Comparison of ENCODE assay signal across 15 mouse cellular contexts in the genomic region with DNA sequence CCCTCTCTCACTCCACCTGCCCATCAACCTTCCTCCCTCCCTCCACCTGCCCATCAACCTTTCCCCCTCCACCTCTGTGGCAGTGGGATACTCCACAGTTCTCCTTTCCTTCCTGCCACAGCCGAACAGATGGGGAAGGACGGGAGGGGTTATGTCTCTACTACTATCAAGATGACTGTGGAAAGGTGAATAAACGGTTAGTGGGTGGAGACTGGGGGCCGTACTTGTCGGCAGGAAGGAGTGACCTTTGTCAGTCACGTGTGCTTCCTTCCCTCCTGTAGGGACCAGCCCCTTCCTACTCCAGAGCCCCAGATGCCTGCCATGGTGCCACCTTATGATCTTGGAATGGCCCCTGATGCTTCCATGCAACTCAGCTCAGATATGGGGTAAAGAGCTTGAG. TPM values are rescaled to one million over a fixed set of nuclear protein-coding genes. Genes with fewer than 3 reads are reported as not detected.
DNase-seq lines count a peak whose midpoint lies in the region; ATAC-seq lines count a peak whose summit lies in the region.
"Had no signal": no experiment of that assay in that cellular context is flagged by ENCODE, and none has a peak within 500 bp of the region (broad histone marks: within the 10 kb centered on the region; RNA-seq: fewer than 3 reads in every experiment).

No protein-coding gene starts in this region.

- peak overlapping the region; percentile 56 for H3K27ac ChIP-seq in kidney, embryonic 15.5 days
- 0 out of 2 replicates have a peak overlapping the region, but pooled peaks have one; percentile 38 for H3K27ac ChIP-seq in limb, embryonic 15.5 days
- H3K27ac ChIP-seq: hindbrain, embryonic 12.5 days; neural tube, embryonic 12.5 days had no signal

- WGBS in kidney, embryonic 15.5 days = 10% methylated on average over 6 of the region's 6 CpGs
- 21% methylated on average over 6 of the region's 6 CpGs for WGBS in limb, embryonic 15.5 days

- peak overlapping the region; percentile 44; the same call in 1 of the 2 replicates for H3K4me2 ChIP-seq in kidney, embryonic 15.5 days
- H3K4me2 ChIP-seq in limb, embryonic 15.5 days = no peak overlapping the region
- H3K4me2 ChIP-seq: hindbrain, embryonic 12.5 days; neural tube, embryonic 12.5 days had no signal

- H3K4me3 ChIP-seq in kidney, embryonic 15.5 days (replicated peaks) = 0 out of 2 replicates have a peak overlapping the region, but pooled peaks have one; percentile 15
- H3K4me3 ChIP-seq in limb, embryonic 15.5 days = no peak overlapping the region
- H3K4me3 ChIP-seq: hindbrain, embryonic 12.5 days; neural tube, embryonic 12.5 days had no signal

- ATAC-seq in kidney, embryonic 15.5 days (replicated peaks; ENCODE audit: low FRiP score) = no peak
- peak; percentile 42 for ATAC-seq in CD4-positive, CD25-positive, alpha-beta regulatory T cell, adult 4 months
- no peak for ATAC-seq in limb, embryonic 15.5 days (ENCODE audit: insufficient number of reproducible peaks, low FRiP score, low TSS enrichment, low read depth)

- DNase-seq in kidney, postnatal 25 days = no peak
- peak; percentile 88 for DNase-seq in ZHBTc4 (ENCODE audit: low read depth, low spot score)
- DNase-seq in urinary bladder, postnatal 14 days (ENCODE audit: low spot score) = no peak
- no peak for DNase-seq in cerebellum, postnatal 14 days
- no peak for DNase-seq in urinary bladder, postnatal 25 days (ENCODE audit: low spot score)
- DNase-seq: adrenal gland, postnatal 10 days; left cerebral cortex, postnatal 4 days; lung, postnatal 14 days; midbrain, embryonic 14.5 days; retina, postnatal 1 day had no signal

- H3K4me1 ChIP-seq in kidney, embryonic 15.5 days = peaks cover 54% of the 10 kb centered on the region
- H3K4me1 ChIP-seq in limb, embryonic 15.5 days = peaks cover 31% of the 10 kb centered on the region

- H3K9me3 ChIP-seq in kidney, embryonic 15.5 days (replicated peaks) = no peaks in the 10 kb centered on the region
- no peaks in the 10 kb centered on the region for H3K9me3 ChIP-seq in limb, embryonic 15.5 days
- H3K9me3 ChIP-seq: hindbrain, embryonic 12.5 days; neural tube, embryonic 12.5 days had no signal

- H3K9ac ChIP-seq in kidney, embryonic 15.5 days = no peak overlapping the region
- no peak overlapping the region for H3K9ac ChIP-seq in limb, embryonic 15.5 days
- H3K9ac ChIP-seq: hindbrain, embryonic 12.5 days; neural tube, embryonic 12.5 days had no signal

- no peaks in the 10 kb centered on the region for H3K27me3 ChIP-seq in kidney, embryonic 15.5 days
- H3K27me3 ChIP-seq in limb, embryonic 15.5 days = no peaks in the 10 kb centered on the region

- peaks cover 60% of the 10 kb centered on the region for H3K36me3 ChIP-seq in kidney, embryonic 15.5 days
- H3K36me3 ChIP-seq in limb, embryonic 15.5 days = peaks cover 65% of the 10 kb centered on the region
- H3K36me3 ChIP-seq: hindbrain, embryonic 12.5 days; neural tube, embryonic 12.5 days had no signal

RNA-seq across cellular contexts. Expression of a gene that starts 8.6 kb away (rescaled TPM):
- polyA plus RNA-seq in kidney, embryonic 15.5 days (2015; fragmentation: Nextera tagmentation; extraction: Ambion mirVana) = 10.9 TPM in 2 replicates
- polyA plus RNA-seq in CD4-positive, CD25-positive, alpha-beta regulatory T cell, adult 4 months (2017; shearing (Covaris generic)) = 1 to 10 TPM; 2.5 to 4.0 TPM
- 8.3 and 8.5 TPM in 2 replicates for polyA plus RNA-seq in limb, embryonic 15.5 days (2015; fragmentation: Nextera tagmentation; extraction: Ambion mirVana)

RNA-seq across cellular contexts. Expression of a gene that starts 10.3 kb away (rescaled TPM):
- polyA plus RNA-seq in kidney, embryonic 15.5 days (2015; fragmentation: Nextera tagmentation; extraction: Ambion mirVana) = 27.1 and 30.8 TPM in 2 replicates
- 10 to 100 TPM in 1 of 2 experiments, 1 to 10 TPM in 1; 8.9 to 10.8 TPM for polyA plus RNA-seq in CD4-positive, CD25-positive, alpha-beta regulatory T cell, adult 4 months (2017; shearing (Covaris generic))
- 23.7 and 24.4 TPM in 2 replicates for polyA plus RNA-seq in limb, embryonic 15.5 days (2015; fragmentation: Nextera tagmentation; extraction: Ambion mirVana)

RNA-seq across cellular contexts. Expression of a gene that starts 15.3 kb away (rescaled TPM):
- 26.5 and 27.2 TPM in 2 replicates for polyA plus RNA-seq in kidney, embryonic 15.5 days (2015; fragmentation: Nextera tagmentation; extraction: Ambion mirVana)
- polyA plus RNA-seq in CD4-positive, CD25-positive, alpha-beta regulatory T cell, adult 4 months (2017; shearing (Covaris generic)) = 100 to 1,000 TPM; 173 to 320 TPM
- polyA plus RNA-seq in limb, embryonic 15.5 days (2015; fragmentation: Nextera tagmentation; extraction: Ambion mirVana) = 36.7 and 38.9 TPM in 2 replicates

RNA-seq across cellular contexts. Expression of a gene that starts 37.1 kb away (rescaled TPM):
- 52.4 and 65.0 TPM in 2 replicates for polyA plus RNA-seq in kidney, embryonic 15.5 days (2015; fragmentation: Nextera tagmentation; extraction: Ambion mirVana)
- polyA plus RNA-seq in CD4-positive, CD25-positive, alpha-beta regulatory T cell, adult 4 months (2017; shearing (Covaris generic)) = under 1 TPM; 0.30 to 0.96 TPM
- 146 and 148 TPM in 2 replicates for polyA plus RNA-seq in limb, embryonic 15.5 days (2015; fragmentation: Nextera tagmentation; extraction: Ambion mirVana)

RNA-seq across cellular contexts. Expression of a gene that starts 46.9 kb away (rescaled TPM):
- 0.65 and 0.81 TPM in 2 replicates for polyA plus RNA-seq in kidney, embryonic 15.5 days (2015; fragmentation: Nextera tagmentation; extraction: Ambion mirVana)
- polyA plus RNA-seq in CD4-positive, CD25-positive, alpha-beta regulatory T cell, adult 4 months (2017; shearing (Covaris generic)) = not detected
- polyA plus RNA-seq in limb, embryonic 15.5 days (2015; fragmentation: Nextera tagmentation; extraction: Ambion mirVana) = 0.24 and 0.37 TPM in 2 replicates
- polyA plus RNA-seq: midbrain, embryonic 14.5 days had no signal
